Mouse (Mus musculus) hindbrain, postnatal 0 days (tissue): Measurements from ENCODE around the gene Padi1. TPM values are rescaled to one million over a fixed set of nuclear protein-coding genes. Genes with fewer than 3 reads are reported as not detected.

ENCODE experiments used
- ATAC-seq: fragments of 200-750 bp; cut with Nextera tagmentation; 2 replicates; pipeline ENCODE4 v1.8.0; 2017; ENCODE audit warnings: mild to moderate bottlenecking, moderate TSS enrichment, moderate library complexity
- DNase-seq: peaks from one replicate; pipeline ENCODE4 v3.0.0-alpha.2; 2015; ENCODE audit warnings: low spot score
- H3K27ac ChIP-seq: fragments of 300-500 bp; sonication (generic); 2 replicates; pipeline ENCODE4 v1.5.1; 2014; ENCODE audit warnings: mild to moderate bottlenecking
- H3K27me3 ChIP-seq: fragments of 300-500 bp; sonication (generic); 2 replicates; pipeline ENCODE4 v1.6.1; 2014; ENCODE audit warnings: low read length, mixed read lengths; ENCODE audit not compliant: insufficient read depth
- H3K36me3 ChIP-seq: fragments of 300-500 bp; sonication (generic); 2 replicates; pipeline ENCODE4 v1.6.1; 2014; ENCODE audit warnings: low read length, mixed read lengths; ENCODE audit not compliant: insufficient read depth
- H3K4me1 ChIP-seq: fragments of 300-500 bp; sonication (generic); 2 replicates; pipeline ENCODE4 v1.6.1; 2014; ENCODE audit warnings: antibody characterized with exemption, low read length, mixed read lengths; ENCODE audit not compliant: insufficient read depth
- H3K4me2 ChIP-seq: fragments of 300-500 bp; sonication (generic); 2 replicates; pipeline ENCODE4 v1.6.1; 2014; ENCODE audit warnings: low read depth, mild to moderate bottlenecking, low read length, moderate library complexity, mixed read lengths
- H3K4me3 ChIP-seq: fragments of 300-500 bp; sonication (generic); 2 replicates; pipeline ENCODE4 v1.5.1; 2014; ENCODE audit warnings: low read length
- H3K9ac ChIP-seq: fragments of 300-500 bp; sonication (generic); replicated peaks from 2 replicates; pipeline ENCODE4 v1.6.1; 2014; ENCODE audit warnings: mild to moderate bottlenecking, low read length, moderate library complexity, mixed read lengths
- H3K9me3 ChIP-seq: fragments of 300-500 bp; sonication (generic); 2 replicates; pipeline ENCODE4 v1.6.1; 2016; ENCODE audit warnings: low read length, mixed read lengths
- CTCF ChIP-seq: IDR thresholded peaks from 2 replicates; pipeline ENCODE4 v1.5.1; 2016; ENCODE audit warnings: antibody characterized with exemption, control low read depth, low read depth
- WGBS: fragments of 180-500 bp; shearing (Covaris S2); extraction: QIAGEN DNeasy Blood & Tissue Kit; methylation state at CpG from one replicate; pipeline ENCODE4 v1.1.7; 2014; 5-methylcytosine and 5-hydroxymethylcytosine counted together
- polyA plus RNA-seq: library from polyadenylated mRNA; unstranded; fragments of >200 nt; fragmentation: Nextera tagmentation; extraction: Ambion mirVana; gene quantifications from 2 replicates; pipeline ENCODE4 v1.2.1, GENCODE M21; 2015
- total RNA-seq: library from RNA; depleted of rRNA; stranded (reverse); fragments of >200 nt; gene quantifications from 2 replicates; pipeline ENCODE4 v1.2.3, GENCODE M21; 2014

Gene Padi1
- total and polyA plus RNA-seq, 2 experiments from 2014 or later = not detected

GRCm38 (mm10) chr4:140855151-140855550 is 9.6 kb upstream of the Padi1 start:
- no peaks in the 10 kb centered on the region for H3K36me3 ChIP-seq
- no peak overlapping the region for H3K27ac ChIP-seq
- no peaks in the 10 kb centered on the region for H3K9me3 ChIP-seq
- no peaks in the 10 kb centered on the region for H3K27me3 ChIP-seq
- TF ChIP-seq CTCF = no peak
- no peak for DNase-seq
- 79% methylated on average over 8 of the region's 10 CpGs for WGBS
- no peak for ATAC-seq
- no peaks in the 10 kb centered on the region for H3K4me1 ChIP-seq
- no peak overlapping the region for H3K4me2 ChIP-seq
- no peak overlapping the region for H3K9ac ChIP-seq
- no peak overlapping the region for H3K4me3 ChIP-seq

DNA sequence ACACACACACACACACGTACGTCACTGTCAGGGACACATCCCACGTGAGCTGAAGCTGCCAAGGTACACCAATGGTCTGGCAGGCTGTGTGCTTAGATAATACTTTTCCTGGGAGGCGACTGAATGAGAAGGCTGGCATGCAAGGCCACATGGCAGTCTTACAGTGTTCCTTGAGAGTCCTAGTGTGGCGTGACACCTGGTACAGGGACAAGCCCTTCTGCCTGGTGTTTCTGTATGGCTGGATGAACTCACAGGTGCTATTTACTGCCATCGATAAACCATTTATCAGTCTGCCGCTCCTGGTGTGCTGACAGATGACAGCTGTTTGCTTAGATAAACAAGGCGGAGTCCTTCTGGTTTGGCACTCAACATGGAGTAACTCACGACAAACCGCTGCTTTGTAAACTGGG is 8.9 kb upstream of the Padi1 start:
- no peak for DNase-seq

GRCm38 (mm10) chr4:140853626-140854025 is 8.0 kb upstream of the Padi1 start:
- Histone ChIP-seq H3K9me3 (no peaks in the 10 kb centered on the region), H3K27ac (no peak overlapping the region), H3K4me1 (no peaks in the 10 kb centered on the region), H3K27me3 (no peaks in the 10 kb centered on the region), H3K4me2 (no peak overlapping the region), H3K36me3 (no peaks in the 10 kb centered on the region), H3K9ac (no peak overlapping the region), H3K4me3 (no peak overlapping the region)
- no peak for TF ChIP-seq CTCF
- DNase-seq = no peak
- peak; percentile 45; the same call in 1 of the 2 replicates for ATAC-seq
- 57% methylated on average over 8 of the region's 8 CpGs for WGBS

More for the DNA sequence above, 8.9 kb upstream of the Padi1 start:
- Histone ChIP-seq H3K4me2 (no peak overlapping the region), H3K36me3 (no peaks in the 10 kb centered on the region), H3K9ac (no peak overlapping the region), H3K4me3 (no peak overlapping the region), H3K4me1 (no peaks in the 10 kb centered on the region), H3K27ac (no peak overlapping the region), H3K9me3 (no peaks in the 10 kb centered on the region), H3K27me3 (no peaks in the 10 kb centered on the region)
- no peak for ATAC-seq
- no peak for TF ChIP-seq CTCF
- WGBS = 59% methylated on average over 10 of the region's 10 CpGs

GRCm38 (mm10) chr4:140849310-140849709 is 3.7 kb upstream of the Padi1 start:
- no peak for DNase-seq
- WGBS = 51% methylated on average over 11 of the region's 11 CpGs
- no peaks in the 10 kb centered on the region for H3K9me3 ChIP-seq
- no peak for ATAC-seq
- no peak overlapping the region for H3K27ac ChIP-seq
- H3K36me3 ChIP-seq = no peaks in the 10 kb centered on the region
- H3K4me2 ChIP-seq = no peak overlapping the region
- no peak for TF ChIP-seq CTCF
- H3K4me1 ChIP-seq = no peaks in the 10 kb centered on the region
- H3K9ac ChIP-seq = no peak overlapping the region
- no peak overlapping the region for H3K4me3 ChIP-seq
- H3K27me3 ChIP-seq = no peaks in the 10 kb centered on the region

DNA sequence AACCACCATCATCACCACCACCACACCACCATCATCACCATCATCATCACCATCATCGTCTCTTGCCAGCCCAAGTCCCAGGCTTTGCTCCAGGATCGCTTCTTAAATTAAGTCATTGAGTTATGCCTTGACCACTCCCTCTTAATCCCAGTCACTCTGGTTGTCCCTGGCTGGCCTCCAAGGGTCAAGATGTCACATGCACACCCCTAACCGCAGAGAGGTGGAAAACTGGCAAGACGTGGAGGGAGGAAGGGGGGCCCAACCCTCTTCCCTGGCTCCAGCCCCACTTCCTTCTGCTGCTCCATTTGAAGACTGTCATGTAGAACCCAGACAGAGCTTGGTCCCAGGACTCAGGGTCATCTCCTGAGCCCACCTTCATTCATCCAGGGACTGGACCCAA is 587 bp downstream of the Padi1 start:
- H3K27ac ChIP-seq = no peak overlapping the region
- no peak overlapping the region for H3K4me2 ChIP-seq
- 60% methylated on average over 4 of the region's 4 CpGs for WGBS
- no peak overlapping the region for H3K9ac ChIP-seq
- ATAC-seq (no peak), DNase-seq (no peak)
- no peak overlapping the region for H3K4me3 ChIP-seq
- no peaks in the 10 kb centered on the region for H3K9me3 ChIP-seq
- H3K27me3 ChIP-seq = no peaks in the 10 kb centered on the region
- no peaks in the 10 kb centered on the region for H3K4me1 ChIP-seq
- no peak for TF ChIP-seq CTCF
- no peaks in the 10 kb centered on the region for H3K36me3 ChIP-seq

DNA sequence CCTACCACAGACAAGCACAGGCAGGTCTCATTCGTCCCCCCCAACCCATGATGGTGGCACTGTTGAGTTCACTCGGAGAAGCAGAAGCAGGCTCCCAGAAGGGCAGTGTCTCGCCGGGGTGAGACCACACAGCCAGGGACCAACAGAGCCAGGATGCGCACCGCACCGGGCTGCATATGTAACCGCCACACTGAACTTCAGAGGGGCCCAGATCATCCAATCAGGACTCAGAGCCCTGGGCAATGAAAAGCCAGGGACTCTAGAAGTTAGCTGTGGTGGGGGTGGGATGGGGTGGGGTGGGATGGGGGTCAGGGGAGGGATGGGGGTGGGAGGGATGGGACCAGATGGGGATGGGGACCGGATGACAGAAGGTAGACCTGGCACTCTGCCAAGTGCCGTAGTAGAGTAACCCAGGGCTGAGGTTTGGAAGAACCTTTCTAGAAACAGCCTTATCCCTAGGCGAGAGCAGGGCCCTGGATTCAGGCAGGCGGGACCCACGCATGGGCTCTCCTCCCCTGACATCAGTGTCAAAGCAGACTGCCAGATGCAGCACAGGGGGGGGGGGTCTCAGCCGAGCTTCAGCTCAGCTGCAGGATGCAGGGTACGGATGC is 1.8 kb downstream of the Padi1 start:
- H3K27me3 ChIP-seq = no peaks in the 10 kb centered on the region
- TF ChIP-seq CTCF = no peak
- H3K9ac ChIP-seq = no peak overlapping the region
- DNase-seq = no peak
- no peaks in the 10 kb centered on the region for H3K4me1 ChIP-seq
- H3K4me3 ChIP-seq = no peak overlapping the region
- H3K4me2 ChIP-seq = no peak overlapping the region
- H3K36me3 ChIP-seq = no peaks in the 10 kb centered on the region
- no peak for ATAC-seq
- no peak overlapping the region for H3K27ac ChIP-seq
- H3K9me3 ChIP-seq = no peaks in the 10 kb centered on the region
- WGBS = 43% methylated on average over 15 of the region's 15 CpGs

- no peak for ATAC-seq
- Histone ChIP-seq H3K4me3 (no peak overlapping the region), H3K4me2 (no peak overlapping the region), H3K27ac (no peak overlapping the region), H3K27me3 (no peaks in the 10 kb centered on the region), H3K9me3 (no peaks in the 10 kb centered on the region), H3K4me1 (no peaks in the 10 kb centered on the region), H3K36me3 (no peaks in the 10 kb centered on the region), H3K9ac (no peak overlapping the region)
- WGBS = 86% methylated on average over 1 of the region's 1 CpGs
- DNase-seq = no peak
- TF ChIP-seq CTCF = no peak
Observed at GRCm38 (mm10) chr4:140842909-140843308, 2.7 kb downstream of the Padi1 start.
